Mouse (Mus musculus): ENCODE data around the gene Isg20. TPM values are rescaled to one million over a fixed set of nuclear protein-coding genes. Genes with fewer than 3 reads are reported as not detected.

Isg20 gene
- polyA plus RNA-seq, 1 experiment, result 10.5 TPM

DNA sequence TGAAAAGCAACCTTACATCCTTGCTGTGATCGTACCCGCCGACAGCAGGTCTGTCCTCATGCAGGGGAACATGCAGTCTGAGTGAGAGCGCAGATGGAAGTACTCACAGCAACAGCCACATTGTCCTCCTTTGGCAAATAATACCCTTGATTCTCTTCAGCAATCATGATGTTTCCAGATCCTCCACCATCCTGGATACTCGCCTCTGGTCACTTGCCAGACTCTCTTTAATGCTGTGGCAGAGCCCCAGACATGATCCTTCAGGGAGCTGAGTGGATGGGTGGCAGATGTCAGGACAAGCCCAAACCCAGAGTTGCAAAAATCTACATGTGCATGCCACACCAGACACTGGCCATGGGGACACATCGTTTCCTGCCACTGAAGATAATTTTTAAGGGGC, 41.9 kb downstream of the Isg20 start:
- peaks cover 8% of the 10 kb centered on the region for H3K27me3 ChIP-seq (ENCODE audit: control insufficient read depth, insufficient read depth, insufficient read length)
- H3K4me3 ChIP-seq, result no peak overlapping the region
- H3K36me3 ChIP-seq (ENCODE audit: control insufficient read depth, insufficient read depth), result no peaks in the 10 kb centered on the region
- no peaks in the 10 kb centered on the region for H3K79me2 ChIP-seq (ENCODE audit: control insufficient read depth, insufficient read depth)
- no peak overlapping the region for H3K4me2 ChIP-seq (ENCODE audit: low read depth)
- H3ac ChIP-seq (ENCODE audit: control insufficient read depth, insufficient read length), result no peak overlapping the region
- TF ChIP-seq REST (IDR thresholded peaks at IDR 0.05; ENCODE audit: insufficient read depth, insufficient read length) (no peak), CEBPB (IDR thresholded peaks at IDR 0.05; ENCODE audit: insufficient read depth, poor library complexity, severe bottlenecking) (no peak), MAX (IDR thresholded peaks at IDR 0.05; ENCODE audit: low read depth) (no peak), USF1 (IDR thresholded peaks at IDR 0.05; ENCODE audit: low read depth) (no peak), TCF12 (IDR thresholded peaks at IDR 0.05; ENCODE audit: insufficient read depth, poor library complexity, severe bottlenecking) (no peak), SRF (IDR thresholded peaks at IDR 0.05; ENCODE audit: control insufficient read depth, insufficient read length, low read depth) (no peak), TCF3 (IDR thresholded peaks at IDR 0.05; ENCODE audit: insufficient read length, low read depth) (no peak), MYOD1 (IDR thresholded peaks at IDR 0.05; ENCODE audit: control insufficient read depth in 1 of 3, insufficient read length in 2 of 3, low read depth in 2 of 3) (no peak), MYOG (IDR thresholded peaks at IDR 0.05; ENCODE audit: control insufficient read depth in 1 of 3, insufficient read depth in 1 of 3, insufficient read length in 2 of 3, low read depth in 2 of 3) (no peak), E2F4 (IDR thresholded peaks at IDR 0.05; ENCODE audit: insufficient read depth) (no peak), POLR2AphosphoS2 (IDR thresholded peaks at IDR 0.05; ENCODE audit: insufficient read length, low read depth) (no peak), POLR2A (IDR thresholded peaks at IDR 0.05; ENCODE audit: insufficient read length, low read depth) (no peak)

DNA sequence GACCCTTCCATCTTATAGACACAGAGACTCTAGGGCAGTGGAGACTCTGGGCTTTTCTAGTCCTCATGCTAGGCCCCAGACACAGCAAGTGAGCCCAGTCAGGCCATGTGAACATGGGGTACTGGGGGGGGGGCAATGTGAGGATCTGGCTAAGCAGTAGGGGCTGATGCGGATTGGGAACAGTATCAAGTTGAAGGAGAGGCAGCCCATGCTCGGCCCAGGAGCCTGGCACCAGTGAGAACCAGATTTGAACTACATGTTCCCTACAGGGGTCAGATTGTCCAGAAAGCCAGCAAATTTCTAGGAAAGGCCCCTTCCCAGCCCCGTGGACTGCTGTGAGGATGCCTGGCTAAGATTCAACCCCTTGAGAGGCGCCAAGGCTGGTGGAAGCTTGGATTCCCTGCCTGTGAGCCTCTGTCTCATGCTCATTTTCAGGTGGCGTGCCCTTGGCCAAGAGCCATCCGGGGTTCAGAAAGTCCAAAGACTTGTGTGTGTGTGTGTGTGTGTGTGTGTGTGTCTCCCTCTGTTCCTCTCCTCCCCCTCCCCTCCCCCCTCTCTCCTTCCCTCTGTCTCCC, 45.4 kb downstream of the Isg20 start:
- no peak overlapping the region for H3K4me2 ChIP-seq (ENCODE audit: low read depth)
- TF ChIP-seq TCF3 (IDR thresholded peaks at IDR 0.05; ENCODE audit: insufficient read length, low read depth), result no peak
- no peak for TF ChIP-seq MYOD1 (IDR thresholded peaks at IDR 0.05; ENCODE audit: control insufficient read depth in 1 of 3, insufficient read length in 2 of 3, low read depth in 2 of 3)
- TF ChIP-seq E2F4 (IDR thresholded peaks at IDR 0.05; ENCODE audit: insufficient read depth), result no peak
- no peak for TF ChIP-seq SRF (IDR thresholded peaks at IDR 0.05; ENCODE audit: control insufficient read depth, insufficient read length, low read depth)
- no peak for TF ChIP-seq POLR2AphosphoS2 (IDR thresholded peaks at IDR 0.05; ENCODE audit: insufficient read length, low read depth)
- no peak for TF ChIP-seq USF1 (IDR thresholded peaks at IDR 0.05; ENCODE audit: low read depth)
- no peak for TF ChIP-seq REST (IDR thresholded peaks at IDR 0.05; ENCODE audit: insufficient read depth, insufficient read length)
- no peak for TF ChIP-seq POLR2A (IDR thresholded peaks at IDR 0.05; ENCODE audit: insufficient read length, low read depth)
- no peak for TF ChIP-seq MAX (IDR thresholded peaks at IDR 0.05; ENCODE audit: low read depth)
- TF ChIP-seq TCF12 (IDR thresholded peaks at IDR 0.05; ENCODE audit: insufficient read depth, poor library complexity, severe bottlenecking), result no peak
- H3K27me3 ChIP-seq (ENCODE audit: control insufficient read depth, insufficient read depth, insufficient read length), result peaks cover 9% of the 10 kb centered on the region
- no peaks in the 10 kb centered on the region for H3K36me3 ChIP-seq (ENCODE audit: control insufficient read depth, insufficient read depth)
- H3K4me3 ChIP-seq, result no peak overlapping the region
- H3K79me2 ChIP-seq (ENCODE audit: control insufficient read depth, insufficient read depth), result no peaks in the 10 kb centered on the region
- H3ac ChIP-seq (ENCODE audit: control insufficient read depth, insufficient read length), result no peak overlapping the region

DNA sequence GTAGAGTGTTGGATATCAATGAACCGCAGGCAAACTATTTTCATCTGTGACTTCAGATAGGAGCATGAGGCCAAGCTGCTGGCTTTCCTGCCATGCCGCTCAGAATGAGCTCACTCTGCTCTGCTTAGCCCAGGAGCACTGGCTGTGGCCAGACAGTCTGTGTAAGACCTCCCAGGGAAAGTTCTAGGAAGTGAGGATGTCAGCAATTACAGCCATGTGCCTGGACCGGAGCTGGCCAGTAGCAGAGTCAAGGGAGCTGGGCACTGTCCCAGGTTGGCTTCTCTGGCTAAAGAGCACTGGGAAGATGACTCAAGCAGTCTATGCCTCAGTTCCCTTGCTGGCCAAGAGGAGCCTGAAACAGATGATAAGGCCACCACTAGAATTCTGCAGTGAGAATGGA, 50.7 kb downstream of the Isg20 start:
- Histone ChIP-seq H3K4me3 (no peak overlapping the region), H3K4me2 (ENCODE audit: low read depth) (no peak overlapping the region), H3K27me3 (ENCODE audit: control insufficient read depth, insufficient read depth, insufficient read length) (peaks cover 42% of the 10 kb centered on the region), H3K79me2 (ENCODE audit: control insufficient read depth, insufficient read depth) (no peaks in the 10 kb centered on the region), H3K36me3 (ENCODE audit: control insufficient read depth, insufficient read depth) (no peaks in the 10 kb centered on the region), H3ac (ENCODE audit: control insufficient read depth, insufficient read length) (no peak overlapping the region)
- TF ChIP-seq TCF12 (IDR thresholded peaks at IDR 0.05; ENCODE audit: insufficient read depth, poor library complexity, severe bottlenecking) (no peak), POLR2AphosphoS2 (IDR thresholded peaks at IDR 0.05; ENCODE audit: insufficient read length, low read depth) (no peak), REST (IDR thresholded peaks at IDR 0.05; ENCODE audit: insufficient read depth, insufficient read length) (no peak), MYOG (IDR thresholded peaks at IDR 0.05; ENCODE audit: control insufficient read depth in 1 of 3, insufficient read depth in 1 of 3, insufficient read length in 2 of 3, low read depth in 2 of 3) (no peak), USF1 (IDR thresholded peaks at IDR 0.05; ENCODE audit: low read depth) (no peak), SRF (IDR thresholded peaks at IDR 0.05; ENCODE audit: control insufficient read depth, insufficient read length, low read depth) (no peak), MAX (IDR thresholded peaks at IDR 0.05; ENCODE audit: low read depth) (no peak), CEBPB (IDR thresholded peaks at IDR 0.05; ENCODE audit: insufficient read depth, poor library complexity, severe bottlenecking) (no peak), MYOD1 (IDR thresholded peaks at IDR 0.05; ENCODE audit: control insufficient read depth in 1 of 3, insufficient read length in 2 of 3, low read depth in 2 of 3) (no peak), E2F4 (IDR thresholded peaks at IDR 0.05; ENCODE audit: insufficient read depth) (no peak)

Other genes with a start within 250 kb of the Isg20 start
- gene Ntrk3, start 175.4 kb upstream of the Isg20 start, polyA plus RNA-seq (2012; fragmentation: generic; extraction: Trizol), result 0.17 TPM
- 57.7 TPM for gene Mrps11, start 130.3 kb upstream of the Isg20 start, polyA plus RNA-seq (2012; fragmentation: generic; extraction: Trizol)
- 22.3 TPM for gene Mrpl46, start 129.9 kb upstream of the Isg20 start, polyA plus RNA-seq (2012; fragmentation: generic; extraction: Trizol)
- 12.0 TPM for gene Det1, start 66.2 kb upstream of the Isg20 start, polyA plus RNA-seq (2012; fragmentation: generic; extraction: Trizol)
- gene Aen, start 17.6 kb upstream of the Isg20 start, polyA plus RNA-seq (2012; fragmentation: generic; extraction: Trizol), result 52.8 TPM
- gene Acan, start 140.1 kb downstream of the Isg20 start, polyA plus RNA-seq (2012; fragmentation: generic; extraction: Trizol), result not detected
- gene Hapln3, start 217.6 kb downstream of the Isg20 start, polyA plus RNA-seq (2012; fragmentation: generic; extraction: Trizol), result 0.10 TPM
- gene Mfge8, start 235.6 kb downstream of the Isg20 start, polyA plus RNA-seq (2012; fragmentation: generic; extraction: Trizol), result 173 TPM

Data from myocyte (in vitro differentiated cells).